Mouse (Mus musculus) right cerebral cortex, adult 18-20 months (tissue): ENCODE results near the gene Utp20.

Experiments
- DNase-seq: peaks from one replicate; pipeline ENCODE4 v3.0.0; 2022; ENCODE audit warnings: mixed read lengths

Utp20 gene

GRCm38 (mm10) chr10:88714744-88715143, 111.9 kb downstream of the Utp20 start:
- DNase-seq = no peak

- DNase-seq = no peak
Measured at GRCm38 (mm10) chr10:88712359-88712758, 114.2 kb downstream of the Utp20 start.

DNA sequence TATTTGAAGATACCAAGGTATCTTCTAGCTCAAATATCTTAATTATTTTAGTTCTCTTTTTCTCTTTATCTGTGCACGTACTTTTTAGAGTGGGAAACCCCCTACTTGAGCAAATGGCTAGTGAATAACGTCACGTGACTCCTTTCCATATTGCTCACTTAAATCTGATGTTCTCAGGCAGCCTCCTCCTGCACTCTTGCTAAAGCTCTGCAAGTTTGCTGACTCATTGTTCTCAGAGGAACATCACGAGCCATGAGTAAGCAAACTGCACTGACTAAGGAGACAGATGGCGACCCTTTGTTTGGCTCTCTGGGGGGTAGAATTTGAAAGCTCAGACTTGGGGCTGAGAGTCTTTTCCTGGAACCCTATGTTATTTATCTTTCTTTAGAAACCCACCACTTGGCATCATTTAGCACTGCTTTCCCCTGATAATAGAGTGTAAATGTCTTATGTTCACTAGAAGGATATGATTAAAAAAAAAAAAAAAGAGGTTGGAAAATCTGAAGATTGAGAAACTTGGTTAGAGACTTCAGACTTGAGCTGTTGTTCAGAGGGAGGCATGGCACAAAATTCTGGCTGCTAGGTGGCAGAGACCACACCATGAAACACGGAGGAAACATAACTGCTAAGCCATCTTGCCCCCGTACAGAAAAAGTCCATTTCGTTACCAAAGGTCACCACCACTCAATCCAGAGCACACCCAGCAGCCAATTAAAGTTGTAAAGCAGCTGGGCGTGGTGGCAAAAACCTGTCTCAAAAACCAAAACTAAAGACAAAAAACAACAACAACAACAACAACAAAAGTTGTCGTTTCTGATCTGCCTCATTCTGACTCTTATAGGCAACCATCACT, 117.7 kb downstream of the Utp20 start:
- peak; percentile 76 for DNase-seq

- no peak for DNase-seq
Measured at GRCm38 (mm10) chr10:88700938-88701337, 125.7 kb downstream of the Utp20 start.
